Comparison of ENCODE assay signal across 10 mouse cellular contexts in the genomic region with DNA sequence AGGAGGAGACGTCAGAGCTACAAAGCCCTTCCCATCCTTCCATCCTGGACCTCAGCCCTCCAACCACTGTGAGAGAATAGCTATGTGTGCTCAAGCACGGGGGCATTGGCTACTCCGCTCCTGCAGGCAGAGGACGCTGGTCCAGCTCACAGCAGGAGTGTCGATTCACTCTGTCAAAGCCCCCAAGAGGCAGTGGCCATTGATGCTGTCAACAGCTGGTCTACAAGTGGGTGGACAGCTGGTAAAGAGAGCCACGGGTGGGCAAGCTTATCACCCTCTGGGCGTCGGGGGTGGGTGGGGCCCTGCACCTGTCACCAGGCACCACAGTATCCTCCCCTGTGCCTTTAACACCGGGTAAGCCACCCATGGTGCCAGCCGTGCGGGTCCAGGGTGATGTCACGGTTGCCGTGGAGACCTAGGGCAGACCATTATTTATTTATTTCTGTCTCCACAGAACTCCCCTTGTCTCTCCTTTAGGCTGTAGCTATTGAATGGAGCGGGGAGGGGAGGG. TPM values are rescaled to one million over a fixed set of nuclear protein-coding genes. Genes with fewer than 3 reads are reported as not detected.
DNase-seq lines count a peak whose midpoint lies in the region; ATAC-seq and TF ChIP-seq lines count a peak whose summit lies in the region.
"Had no signal": no experiment of that assay in that cellular context is flagged by ENCODE, and none has a peak within 500 bp of the region (broad histone marks: within the 10 kb centered on the region; RNA-seq: fewer than 3 reads in every experiment).

No protein-coding gene starts in this region.

- no peak overlapping the region for H3K9ac ChIP-seq in hindbrain, embryonic 12.5 days
- H3K9ac ChIP-seq in midbrain, embryonic 11.5 days (ENCODE audit: low read length), result no peak overlapping the region
- H3K9ac ChIP-seq in stomach, postnatal 0 days (ENCODE audit: low read length), result no peak overlapping the region
- H3K9ac ChIP-seq: liver, embryonic 15.5 days had no signal

- no peak overlapping the region for H3K4me3 ChIP-seq in hindbrain, embryonic 12.5 days
- no peak overlapping the region for H3K4me3 ChIP-seq in midbrain, embryonic 11.5 days (ENCODE audit: low read depth, low read length)
- no peak overlapping the region for H3K4me3 ChIP-seq in stomach, postnatal 0 days (ENCODE audit: low read depth, low read length)
- H3K4me3 ChIP-seq: liver, embryonic 15.5 days had no signal

- peak; percentile 92 for ATAC-seq in hindbrain, embryonic 12.5 days (ENCODE audit: low FRiP score)
- peak; percentile 78 for ATAC-seq in midbrain, embryonic 11.5 days (ENCODE audit: low FRiP score)
- ATAC-seq in stomach, postnatal 0 days (ENCODE audit: low FRiP score, low TSS enrichment), result peak; percentile 30; the same call in 1 of the 2 replicates

- no peaks in the 10 kb centered on the region for H3K9me3 ChIP-seq in hindbrain, embryonic 12.5 days (replicated peaks)
- no peaks in the 10 kb centered on the region for H3K9me3 ChIP-seq in midbrain, embryonic 11.5 days (ENCODE audit: control insufficient read depth, low read length)
- H3K9me3 ChIP-seq in stomach, postnatal 0 days (ENCODE audit: control insufficient read depth, low read length), result no peaks in the 10 kb centered on the region
- H3K9me3 ChIP-seq: liver, embryonic 15.5 days had no signal

- H3K36me3 ChIP-seq in hindbrain, embryonic 12.5 days, result no peaks in the 10 kb centered on the region
- H3K36me3 ChIP-seq in midbrain, embryonic 11.5 days (ENCODE audit: control insufficient read depth, insufficient read depth, low read length), result no peaks in the 10 kb centered on the region
- H3K36me3 ChIP-seq in stomach, postnatal 0 days (ENCODE audit: control insufficient read depth, insufficient read depth, low read length), result no peaks in the 10 kb centered on the region

- peaks cover 13% of the 10 kb centered on the region for H3K4me1 ChIP-seq in hindbrain, embryonic 12.5 days
- peaks cover 5% of the 10 kb centered on the region for H3K4me1 ChIP-seq in midbrain, embryonic 11.5 days (ENCODE audit: control insufficient read depth, insufficient read depth, low read length)
- no peaks in the 10 kb centered on the region for H3K4me1 ChIP-seq in stomach, postnatal 0 days (replicated peaks; ENCODE audit: control insufficient read depth, insufficient read depth)
- H3K4me1 ChIP-seq: liver, embryonic 15.5 days had no signal

- H3K27me3 ChIP-seq in hindbrain, embryonic 12.5 days, result no peaks in the 10 kb centered on the region
- H3K27me3 ChIP-seq in midbrain, embryonic 11.5 days (ENCODE audit: control insufficient read depth, insufficient read depth, low read length), result no peaks in the 10 kb centered on the region
- no peaks in the 10 kb centered on the region for H3K27me3 ChIP-seq in stomach, postnatal 0 days (ENCODE audit: control insufficient read depth, insufficient read depth, low read length)
- H3K27me3 ChIP-seq: liver, embryonic 15.5 days had no signal

- TF ChIP-seq EP300 in stomach, postnatal 0 days (optimal IDR thresholded peaks at IDR 0.05), result no peak

- WGBS in hindbrain, embryonic 12.5 days, result 27% methylated on average over 14 of the region's 14 CpGs
- 55% methylated on average over 14 of the region's 14 CpGs for WGBS in midbrain, embryonic 11.5 days
- 43% methylated on average over 14 of the region's 14 CpGs for WGBS in stomach, postnatal 0 days

- TF ChIP-seq CTCF in stomach, postnatal 0 days (IDR thresholded peaks at IDR 0.05; ENCODE audit: low read depth), result no peak

- H3K4me2 ChIP-seq in hindbrain, embryonic 12.5 days (replicated peaks), result no peak overlapping the region
- no peak overlapping the region for H3K4me2 ChIP-seq in midbrain, embryonic 11.5 days
- no peak overlapping the region for H3K4me2 ChIP-seq in stomach, postnatal 0 days (replicated peaks; ENCODE audit: low read depth)
- H3K4me2 ChIP-seq: liver, embryonic 15.5 days had no signal

- H3K27ac ChIP-seq in hindbrain, embryonic 12.5 days, result peak overlapping the region; percentile 66
- H3K27ac ChIP-seq in midbrain, embryonic 11.5 days (ENCODE audit: low read depth, low read length), result no peak overlapping the region
- no peak overlapping the region for H3K27ac ChIP-seq in stomach, postnatal 0 days (replicated peaks)
- H3K27ac ChIP-seq: liver, embryonic 15.5 days had no signal

- DNase-seq in lung, postnatal 10 days, result peak; percentile 4
- no peak for DNase-seq in lung, postnatal 25 days (ENCODE audit: low spot score)
- DNase-seq in midbrain, embryonic 11.5 days (ENCODE audit: low spot score, missing footprints), result no peak
- DNase-seq in stomach, postnatal 0 days (ENCODE audit: low spot score), result no peak
- DNase-seq in adrenal gland, postnatal 25 days, result no peak
- DNase-seq in heart, adult 9 months (ENCODE audit: low spot score in 2 of 2), result no peak
- no peak for DNase-seq in urinary bladder, adult 2 months (ENCODE audit: low spot score)

RNA-seq across cellular contexts. Expression of a gene that starts 24.9 kb away (rescaled TPM):
- 12.0 and 12.2 TPM in 2 replicates for polyA plus RNA-seq in hindbrain, embryonic 12.5 days (2016; fragmentation: Nextera tagmentation; extraction: Ambion mirVana)
- 8.4 and 9.1 TPM in 2 replicates for polyA plus RNA-seq in midbrain, embryonic 11.5 days (2014; fragmentation: Nextera tagmentation; extraction: Ambion mirVana)
- polyA plus RNA-seq in stomach, postnatal 0 days (2015; fragmentation: Nextera tagmentation; extraction: Ambion mirVana), result 1.2 and 1.3 TPM in 2 replicates
- total RNA-seq in adrenal gland, postnatal 25 days (2021), result 28.5 and 32.3 TPM in 2 replicates
- 0.18 and 0.31 TPM in 2 replicates for polyA plus RNA-seq in urinary bladder, adult 2 months (2012; rRNA removed)
- total RNA-seq: MEL had no signal

RNA-seq across cellular contexts. Expression of a gene that starts 32.8 kb away (rescaled TPM):
- polyA plus RNA-seq in hindbrain, embryonic 12.5 days (2016; fragmentation: Nextera tagmentation; extraction: Ambion mirVana), result 7.5 and 8.5 TPM in 2 replicates
- 2.8 and 4.4 TPM in 2 replicates for polyA plus RNA-seq in midbrain, embryonic 11.5 days (2014; fragmentation: Nextera tagmentation; extraction: Ambion mirVana)
- 0.36 and 0.44 TPM in 2 replicates for polyA plus RNA-seq in stomach, postnatal 0 days (2015; fragmentation: Nextera tagmentation; extraction: Ambion mirVana)
- total RNA-seq in adrenal gland, postnatal 25 days (2021), result 2.9 and 8.1 TPM in 2 replicates
- 2.6 and 3.4 TPM in 2 replicates for polyA plus RNA-seq in urinary bladder, adult 2 months (2012; rRNA removed)

RNA-seq across cellular contexts. Expression of a gene that starts 43.8 kb away (rescaled TPM):
- polyA plus RNA-seq in hindbrain, embryonic 12.5 days (2016; fragmentation: Nextera tagmentation; extraction: Ambion mirVana), result 63.8 and 64.8 TPM in 2 replicates
- polyA plus RNA-seq in midbrain, embryonic 11.5 days (2014; fragmentation: Nextera tagmentation; extraction: Ambion mirVana), result 53.1 and 55.7 TPM in 2 replicates
- polyA plus RNA-seq in stomach, postnatal 0 days (2015; fragmentation: Nextera tagmentation; extraction: Ambion mirVana), result 33.4 and 33.6 TPM in 2 replicates
- 93.2 and 98.2 TPM in 2 replicates for total RNA-seq in adrenal gland, postnatal 25 days (2021)
- polyA plus RNA-seq in urinary bladder, adult 2 months (2012; rRNA removed), result 41.4 and 43.4 TPM in 2 replicates

RNA-seq across cellular contexts. Expression of a gene that starts 53.8 kb away (rescaled TPM):
- 0.32 and 0.36 TPM in 2 replicates for polyA plus RNA-seq in hindbrain, embryonic 12.5 days (2016; fragmentation: Nextera tagmentation; extraction: Ambion mirVana)
- polyA plus RNA-seq in midbrain, embryonic 11.5 days (2014; fragmentation: Nextera tagmentation; extraction: Ambion mirVana), result 0.22 and 0.41 TPM in 2 replicates
- polyA plus RNA-seq in stomach, postnatal 0 days (2015; fragmentation: Nextera tagmentation; extraction: Ambion mirVana), result not detected in 2 replicates
- 0.19 and 0.30 TPM in 2 replicates for total RNA-seq in adrenal gland, postnatal 25 days (2021)
- polyA plus RNA-seq in urinary bladder, adult 2 months (2012; rRNA removed), result 0.04 and 0.06 TPM in 2 replicates
- total RNA-seq: MEL had no signal
- polyA plus RNA-seq: liver, embryonic 15.5 days had no signal

Comparison
In these comparisons a context has a peak if more than half of its experiments do, and no peak if none do; other contexts are left out.
1. ATAC-seq: peak in every context shown above with its lines; median percentile 92 in hindbrain, embryonic 12.5 days; 78 in midbrain, embryonic 11.5 days; 30 in stomach, postnatal 0 days.